Mouse (Mus musculus) regulatory T cell (primary cell): ENCODE measurements around the gene Scn1b.

ENCODE experiments used
- in situ Hi-C: fragments of 300-600 bp; cut with MboI, MseI; formaldehyde crosslinking; loops from one replicate; pipeline ENCODE4 v1.15.1; 2025; ENCODE audit warnings: high pct_unique_total_duplicates

Scn1b gene

GRCm38 (mm10) chr7:31087262-31087661 lies 39.5 kb downstream of the Scn1b start:
- in situ Hi-C loops, result no loop called here

GRCm38 (mm10) chr7:31086175-31086755 lies 40.5 kb downstream of the Scn1b start:
- in situ Hi-C loops, result no loop called here

- in situ Hi-C loops, result no loop called here
Observed at GRCm38 (mm10) chr7:31085171-31085570, 41.6 kb downstream of the Scn1b start.

GRCm38 (mm10) chr7:31084140-31084539 lies 42.7 kb downstream of the Scn1b start:
- in situ Hi-C loops, result no loop called here

- in situ Hi-C loops, result no loop called here
Observed at GRCm38 (mm10) chr7:31082831-31083588, 43.8 kb downstream of the Scn1b start.

- in situ Hi-C loops, result no loop called here
Observed at GRCm38 (mm10) chr7:31082106-31082505, 44.7 kb downstream of the Scn1b start.

GRCm38 (mm10) chr7:31081106-31081505 lies 45.7 kb downstream of the Scn1b start:
- in situ Hi-C loops, result no loop called here

- in situ Hi-C loops, result no loop called here
Observed at GRCm38 (mm10) chr7:31080611-31081010, 46.2 kb downstream of the Scn1b start.

- in situ Hi-C loops, result no loop called here
Observed at GRCm38 (mm10) chr7:31079670-31080069, 47.1 kb downstream of the Scn1b start.

- in situ Hi-C loops, result no loop called here
Observed at GRCm38 (mm10) chr7:31077885-31078445, 48.8 kb downstream of the Scn1b start.

- in situ Hi-C loops, result no loop called here
Observed at GRCm38 (mm10) chr7:31077470-31077869, 49.3 kb downstream of the Scn1b start.

GRCm38 (mm10) chr7:31076492-31076891 lies 50.3 kb downstream of the Scn1b start, which contains the start of gene Fxyd3:
Fxyd3 (minus strand) TSS chr7:31076704.
- in situ Hi-C loops, result no loop called here

- in situ Hi-C loops, result no loop called here
Observed at GRCm38 (mm10) chr7:31074713-31075069, 52.1 kb downstream of the Scn1b start.

- in situ Hi-C loops, result no loop called here
Observed at GRCm38 (mm10) chr7:31074061-31074712, 52.6 kb downstream of the Scn1b start.

- in situ Hi-C loops, result no loop called here
Observed at GRCm38 (mm10) chr7:31073546-31073945, 53.3 kb downstream of the Scn1b start.

GRCm38 (mm10) chr7:31072326-31072725 lies 54.5 kb downstream of the Scn1b start:
- in situ Hi-C loops, result no loop called here

- in situ Hi-C loops, result no loop called here
Observed at GRCm38 (mm10) chr7:31070324-31070723, 56.5 kb downstream of the Scn1b start.

- in situ Hi-C loops, result no loop called here
Observed at GRCm38 (mm10) chr7:31069491-31069890, 57.3 kb downstream of the Scn1b start.

- in situ Hi-C loops, result no loop called here
Observed at GRCm38 (mm10) chr7:31067836-31068235, 59.0 kb downstream of the Scn1b start.
